Mouse (Mus musculus): ENCODE results near the gene Rbsn. TPM values are rescaled to one million over a fixed set of nuclear protein-coding genes. Genes with fewer than 3 reads are reported as not detected.

The Rbsn gene
- total RNA-seq (2022), result 10 to 100 TPM; 21.1 to 32.7 (median 28.3) TPM

GRCm38 (mm10) chr6:92214773-92215449, at the start of gene Rbsn:
TSS of gene Rbsn (minus strand) at chr6:92214925.
- peak; percentile 88 for DNase-seq

- DNase-seq, result no peak
Measured at GRCm38 (mm10) chr6:92261162-92261843, 46.6 kb upstream of the Rbsn start.

GRCm38 (mm10) chr6:92255346-92255745, 40.6 kb upstream of the Rbsn start:
- no peak for DNase-seq

- no peak for DNase-seq
Measured at GRCm38 (mm10) chr6:92253253-92253870, 38.6 kb upstream of the Rbsn start.

- no peak for DNase-seq
Measured at GRCm38 (mm10) chr6:92247215-92247919, 32.6 kb upstream of the Rbsn start.

GRCm38 (mm10) chr6:92246335-92246734, 31.6 kb upstream of the Rbsn start:
- no peak for DNase-seq

GRCm38 (mm10) chr6:92244591-92244990, 29.9 kb upstream of the Rbsn start, which contains the start of gene Trh:
TSS of gene Trh (minus strand) at chr6:92244650.
- DNase-seq, result no peak

- peak; percentile 10 for DNase-seq
Measured at GRCm38 (mm10) chr6:92241178-92241906, 26.6 kb upstream of the Rbsn start.

GRCm38 (mm10) chr6:92235036-92235435, 20.3 kb upstream of the Rbsn start:
- no peak for DNase-seq

- DNase-seq, result no peak
Measured at GRCm38 (mm10) chr6:92231762-92232161, 17.0 kb upstream of the Rbsn start.

- no peak for DNase-seq
Measured at GRCm38 (mm10) chr6:92231356-92231755, 16.6 kb upstream of the Rbsn start.

GRCm38 (mm10) chr6:92229586-92229985, 14.9 kb upstream of the Rbsn start:
- no peak for DNase-seq

- no peak for DNase-seq
Measured at GRCm38 (mm10) chr6:92229103-92229502, 14.4 kb upstream of the Rbsn start.

GRCm38 (mm10) chr6:92224981-92225380, 10.3 kb upstream of the Rbsn start:
- no peak for DNase-seq

- DNase-seq, result no peak
Measured at GRCm38 (mm10) chr6:92222021-92222420, 7.3 kb upstream of the Rbsn start.

- no peak for DNase-seq
Measured at GRCm38 (mm10) chr6:92221604-92222003, 6.9 kb upstream of the Rbsn start.

- no peak for DNase-seq
Measured at GRCm38 (mm10) chr6:92219445-92219844, 4.7 kb upstream of the Rbsn start.

GRCm38 (mm10) chr6:92214055-92214772, 511 bp downstream of the Rbsn start:
- DNase-seq, result no peak

GRCm38 (mm10) chr6:92199414-92199813, 15.3 kb downstream of the Rbsn start:
- no peak for DNase-seq

- DNase-seq, result no peak
Measured at GRCm38 (mm10) chr6:92184178-92184577, 30.5 kb downstream of the Rbsn start.

- peak; percentile 57 for DNase-seq
Measured at GRCm38 (mm10) chr6:92183621-92184131, 31.0 kb downstream of the Rbsn start, which contains the start of gene Mrps25. TSS of gene Mrps25 (minus strand) at chr6:92184033.

Measured in adrenal gland, adult 8-10 months (tissue).